In genomic region chr5:41546909-41547308, GRCm38 (mm10) we compare ENCODE assay signal across 26 mouse cellular contexts.
DNase-seq lines count a peak whose midpoint lies in the region; ATAC-seq and TF ChIP-seq lines count a peak whose summit lies in the region.
"Had no signal": no experiment of that assay in that cellular context is flagged by ENCODE, and none has a peak within 500 bp of the region (broad histone marks: within the 10 kb centered on the region; RNA-seq: fewer than 3 reads in every experiment).

No protein-coding gene starts in this region.

- no peaks in the 10 kb centered on the region for H3K36me3 ChIP-seq in intestine, embryonic 14.5 days (ENCODE audit: control insufficient read depth, insufficient read depth, low read length)
- H3K36me3 ChIP-seq in intestine, postnatal 0 days (ENCODE audit: control insufficient read depth, insufficient read depth) = no peaks in the 10 kb centered on the region
- H3K36me3 ChIP-seq in kidney, postnatal 0 days (ENCODE audit: insufficient read depth, low read length) = no peaks in the 10 kb centered on the region
- no peaks in the 10 kb centered on the region for H3K36me3 ChIP-seq in intestine, embryonic 16.5 days (ENCODE audit: control insufficient read depth, insufficient read depth, low read length)
- H3K36me3 ChIP-seq: hindbrain, embryonic 13.5 days; limb, embryonic 10.5 days; limb, embryonic 15.5 days had no signal

- no peak overlapping the region for H3K9ac ChIP-seq in intestine, embryonic 14.5 days (ENCODE audit: low read length)
- H3K9ac ChIP-seq in intestine, postnatal 0 days (ENCODE audit: low read depth, low read length) = no peak overlapping the region
- no peak overlapping the region for H3K9ac ChIP-seq in kidney, postnatal 0 days (ENCODE audit: low read depth, low read length)
- no peak overlapping the region for H3K9ac ChIP-seq in intestine, embryonic 16.5 days (ENCODE audit: low read depth, low read length)
- H3K9ac ChIP-seq: forebrain, embryonic 13.5 days; hindbrain, embryonic 13.5 days; limb, embryonic 15.5 days; liver, embryonic 14.5 days had no signal

- peak overlapping the region; percentile 27; the same call in 1 of the 2 replicates for H3K27ac ChIP-seq in intestine, embryonic 14.5 days (ENCODE audit: low read depth)
- no peak overlapping the region for H3K27ac ChIP-seq in intestine, postnatal 0 days (ENCODE audit: low read depth, low read length)
- no peak overlapping the region for H3K27ac ChIP-seq in kidney, postnatal 0 days
- no peak overlapping the region for H3K27ac ChIP-seq in intestine, embryonic 16.5 days (ENCODE audit: low read length)
- H3K27ac ChIP-seq: forebrain, embryonic 13.5 days; hindbrain, embryonic 13.5 days; layer of hippocampus, adult 2 months; limb, embryonic 10.5 days; limb, embryonic 15.5 days; liver, embryonic 14.5 days had no signal

- peak; percentile 89 for ATAC-seq in intestine, embryonic 14.5 days (replicated peaks; ENCODE audit: low FRiP score, low TSS enrichment, low read depth)
- no peak for ATAC-seq in intestine, postnatal 0 days
- no peak for ATAC-seq in kidney, postnatal 0 days (replicated peaks; ENCODE audit: low FRiP score, low read depth)
- peak; percentile 77 for ATAC-seq in intestine, embryonic 16.5 days
- ATAC-seq: forebrain, embryonic 13.5 days; midbrain, embryonic 16.5 days had no signal

- H3K4me2 ChIP-seq in intestine, embryonic 14.5 days (ENCODE audit: low read length) = no peak overlapping the region
- no peak overlapping the region for H3K4me2 ChIP-seq in intestine, postnatal 0 days (replicated peaks; ENCODE audit: low read depth)
- no peak overlapping the region for H3K4me2 ChIP-seq in kidney, postnatal 0 days (ENCODE audit: low read length)
- no peak overlapping the region for H3K4me2 ChIP-seq in intestine, embryonic 16.5 days (ENCODE audit: low read depth, low read length)
- H3K4me2 ChIP-seq: forebrain, embryonic 13.5 days; hindbrain, embryonic 13.5 days; limb, embryonic 15.5 days; midbrain, embryonic 11.5 days had no signal

- no peaks in the 10 kb centered on the region for H3K4me1 ChIP-seq in intestine, embryonic 14.5 days (replicated peaks; ENCODE audit: control insufficient read depth, insufficient read depth, low read length)
- H3K4me1 ChIP-seq in intestine, postnatal 0 days (replicated peaks; ENCODE audit: control insufficient read depth, insufficient read depth, low read length) = no peaks in the 10 kb centered on the region
- no peaks in the 10 kb centered on the region for H3K4me1 ChIP-seq in kidney, postnatal 0 days (replicated peaks; ENCODE audit: insufficient read depth, low read length)
- H3K4me1 ChIP-seq in intestine, embryonic 16.5 days (ENCODE audit: control insufficient read depth, insufficient read depth, low read length) = peaks cover 6% of the 10 kb centered on the region; the same call in 1 of the 2 replicates
- H3K4me1 ChIP-seq: forebrain, embryonic 13.5 days; hindbrain, embryonic 13.5 days; limb, embryonic 10.5 days; limb, embryonic 15.5 days had no signal

- H3K9me3 ChIP-seq in intestine, embryonic 14.5 days (ENCODE audit: control insufficient read depth, low read length) = no peaks in the 10 kb centered on the region
- no peaks in the 10 kb centered on the region for H3K9me3 ChIP-seq in intestine, postnatal 0 days (ENCODE audit: control insufficient read depth)
- H3K9me3 ChIP-seq in kidney, postnatal 0 days (replicated peaks; ENCODE audit: low read length) = no peaks in the 10 kb centered on the region
- no peaks in the 10 kb centered on the region for H3K9me3 ChIP-seq in intestine, embryonic 16.5 days (ENCODE audit: control insufficient read depth, low read length)
- H3K9me3 ChIP-seq: forebrain, embryonic 13.5 days; hindbrain, embryonic 13.5 days; limb, embryonic 10.5 days; limb, embryonic 15.5 days had no signal

- no peak overlapping the region for H3K4me3 ChIP-seq in intestine, embryonic 14.5 days (ENCODE audit: low read depth, low read length)
- H3K4me3 ChIP-seq in intestine, postnatal 0 days (ENCODE audit: low read depth, low read length) = no peak overlapping the region
- H3K4me3 ChIP-seq in kidney, postnatal 0 days (replicated peaks; ENCODE audit: low read depth, low read length) = no peak overlapping the region
- no peak overlapping the region for H3K4me3 ChIP-seq in intestine, embryonic 16.5 days (ENCODE audit: low read length)
- H3K4me3 ChIP-seq: forebrain, embryonic 13.5 days; hindbrain, embryonic 13.5 days; layer of hippocampus, adult 2 months; limb, embryonic 10.5 days; limb, embryonic 15.5 days had no signal

- no peak for TF ChIP-seq CTCF in intestine, postnatal 0 days (IDR thresholded peaks at IDR 0.05; ENCODE audit: low read depth)
- TF ChIP-seq CTCF in kidney, postnatal 0 days (IDR thresholded peaks at IDR 0.05; ENCODE audit: low read depth) = no peak

- H3K27me3 ChIP-seq in intestine, embryonic 14.5 days (replicated peaks; ENCODE audit: control insufficient read depth, insufficient read depth, low read length) = no peaks in the 10 kb centered on the region
- no peaks in the 10 kb centered on the region for H3K27me3 ChIP-seq in intestine, postnatal 0 days (replicated peaks; ENCODE audit: control insufficient read depth, insufficient read depth, low read length)
- H3K27me3 ChIP-seq in kidney, postnatal 0 days (ENCODE audit: insufficient read depth, low read length) = no peaks in the 10 kb centered on the region
- no peaks in the 10 kb centered on the region for H3K27me3 ChIP-seq in intestine, embryonic 16.5 days (replicated peaks; ENCODE audit: control insufficient read depth, insufficient read depth, low read length)
- H3K27me3 ChIP-seq: CH12.LX; forebrain, embryonic 13.5 days; hindbrain, embryonic 13.5 days; limb, embryonic 15.5 days had no signal

- no peak for DNase-seq in intestine, embryonic 14.5 days (ENCODE audit: low spot score)
- peak; percentile 22 for DNase-seq in kidney, postnatal 0 days (ENCODE audit: low spot score)
- DNase-seq in kidney, postnatal 4 days = no peak
- peak; percentile 45 for DNase-seq in embryo, embryonic 10.5 days (ENCODE audit: low spot score)
- no peak for DNase-seq in liver
- DNase-seq: adrenal gland, postnatal 10 days; cerebellum, adult 11-12 months; cerebellum, adult 9-11 months; gastrocnemius, postnatal 10 days; heart, postnatal 14 days; kidney, postnatal 14 days; lung, adult 2 months; right cerebral cortex, postnatal 25 days; thymus, adult 2 months; thymus, postnatal 36 days had no signal

- WGBS in intestine, embryonic 14.5 days = 17% methylated on average over 4 of the region's 4 CpGs
- 14% methylated on average over 4 of the region's 4 CpGs for WGBS in intestine, postnatal 0 days
- 13% methylated on average over 4 of the region's 4 CpGs for WGBS in kidney, postnatal 0 days
- 19% methylated on average over 4 of the region's 4 CpGs for WGBS in intestine, embryonic 16.5 days

Comparison
In these comparisons a context has a peak if more than half of its experiments do, and no peak if none do; other contexts are left out.
1. ATAC-seq: peak in intestine, embryonic 14.5 days (single experiment) and intestine, embryonic 16.5 days (single experiment); none in intestine, postnatal 0 days (single experiment) and kidney, postnatal 0 days (single experiment).
2. DNase-seq: peak in kidney, postnatal 0 days (single experiment) and embryo, embryonic 10.5 days (single experiment); none in intestine, embryonic 14.5 days (single experiment), kidney, postnatal 4 days (0 of 2) and liver (single experiment).